Mouse (Mus musculus) liver, embryonic 14.5 days (tissue): ENCODE results near the gene Napsa.

Experiments
- CTCF ChIP-seq: IDR thresholded peaks from 2 replicates; pipeline ENCODE4 v1.5.1; 2016; ENCODE audit warnings: antibody characterized with exemption, low read depth, control low read depth
- EP300 ChIP-seq: IDR thresholded peaks from 2 replicates; pipeline ENCODE4 v1.6.1; 2016; ENCODE audit warnings: antibody characterized with exemption, low read depth

DNA sequence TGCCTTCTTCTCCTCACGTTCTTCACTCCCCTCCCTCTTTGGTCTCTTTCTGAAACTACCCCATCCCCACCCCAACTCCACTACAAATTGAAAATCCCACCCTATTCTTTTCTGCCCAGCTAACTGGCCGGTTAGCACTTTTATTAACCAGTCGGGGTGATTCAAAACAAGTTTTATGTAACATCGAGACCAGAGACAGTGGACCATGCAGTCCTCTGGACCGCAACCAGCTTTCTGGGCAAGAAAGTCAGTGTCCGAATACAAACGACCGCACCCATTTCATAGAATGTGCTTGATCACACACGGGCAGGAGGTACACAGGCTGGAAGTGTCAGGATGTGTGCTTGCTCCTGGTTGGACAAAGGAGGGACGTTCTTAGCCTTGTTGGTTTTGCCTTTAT, 7.7 kb upstream of the Napsa start:
- TF ChIP-seq CTCF (no peak), EP300 (no peak)
